In genomic region chr13:18174003-18174402, GRCm38 (mm10) we compare ENCODE assay signal across 8 mouse cellular contexts.
DNase-seq lines count a peak whose midpoint lies in the region; ATAC-seq and TF ChIP-seq lines count a peak whose summit lies in the region.

No protein-coding gene starts in this region.

- no peak overlapping the region for H3K9ac ChIP-seq in hindbrain, embryonic 11.5 days (ENCODE audit: low read depth, low read length)
- no peak overlapping the region for H3K9ac ChIP-seq in hindbrain, embryonic 12.5 days
- H3K9ac ChIP-seq in liver, embryonic 14.5 days (replicated peaks): no peak overlapping the region

- no peaks in the 10 kb centered on the region for H3K27me3 ChIP-seq in hindbrain, embryonic 11.5 days (ENCODE audit: control insufficient read depth, insufficient read depth, low read length)
- H3K27me3 ChIP-seq in hindbrain, embryonic 12.5 days: no peaks in the 10 kb centered on the region
- H3K27me3 ChIP-seq in liver, embryonic 14.5 days (ENCODE audit: control insufficient read depth, insufficient read depth, low read length): no peaks in the 10 kb centered on the region
- H3K27me3 ChIP-seq in heart, embryonic 10.5 days (ENCODE audit: insufficient read depth, poor library complexity, severe bottlenecking): no peaks in the 10 kb centered on the region

- ATAC-seq in hindbrain, embryonic 11.5 days (ENCODE audit: low FRiP score): no peak
- no peak for ATAC-seq in hindbrain, embryonic 12.5 days (ENCODE audit: low FRiP score)
- ATAC-seq in liver, embryonic 14.5 days (ENCODE audit: insufficient read depth): no peak

- no peak for TF ChIP-seq EP300 in liver, embryonic 14.5 days (IDR thresholded peaks at IDR 0.05; ENCODE audit: low read depth)

- no peaks in the 10 kb centered on the region for H3K4me1 ChIP-seq in hindbrain, embryonic 11.5 days (replicated peaks; ENCODE audit: control insufficient read depth, insufficient read depth, low read length)
- H3K4me1 ChIP-seq in hindbrain, embryonic 12.5 days: no peaks in the 10 kb centered on the region; the same call in 1 of the 2 replicates
- 0 out of 4 replicates have a peak, but pooled peaks cover 0 to 2% of the 10 kb centered on the region in 2 experiments for H3K4me1 ChIP-seq in liver, embryonic 14.5 days (replicated peaks; ENCODE audit: control insufficient read depth in 2 of 2, insufficient read depth in 2 of 2, low read length in 1 of 2)
- no peaks in the 10 kb centered on the region for H3K4me1 ChIP-seq in heart, embryonic 10.5 days

- H3K4me3 ChIP-seq in hindbrain, embryonic 11.5 days (ENCODE audit: low read depth, low read length): no peak overlapping the region
- no peak overlapping the region for H3K4me3 ChIP-seq in hindbrain, embryonic 12.5 days
- no peak overlapping the region for H3K4me3 ChIP-seq in liver, embryonic 14.5 days (ENCODE audit: insufficient read depth in 1 of 2, low read depth in 2 of 2, low read length in 2 of 2)
- H3K4me3 ChIP-seq in heart, embryonic 10.5 days: no peak overlapping the region

- TF ChIP-seq CTCF in liver, embryonic 14.5 days (IDR thresholded peaks at IDR 0.05; ENCODE audit: low read depth): peak; percentile 59

- H3K27ac ChIP-seq in hindbrain, embryonic 11.5 days (ENCODE audit: low read depth, low read length): no peak overlapping the region
- H3K27ac ChIP-seq in hindbrain, embryonic 12.5 days: no peak overlapping the region
- H3K27ac ChIP-seq in liver, embryonic 14.5 days: no peak overlapping the region
- no peak overlapping the region for H3K27ac ChIP-seq in heart, embryonic 10.5 days

- peak; percentile 52 for DNase-seq in hindbrain, embryonic 11.5 days (ENCODE audit: low spot score)
- peak; percentile 15 for DNase-seq in right cerebral cortex, postnatal 14 days
- no peak for DNase-seq in right cerebral cortex, postnatal 36 days (ENCODE audit: low spot score in 2 of 2)
- DNase-seq in adrenal gland, postnatal 25 days: peak; percentile 42
- DNase-seq in liver, embryonic 14.5 days (ENCODE audit: low read depth in 3 of 3, low spot score in 3 of 3): no peak
- DNase-seq in spleen, postnatal 14 days (ENCODE audit: low spot score in 2 of 2): no peak
- no peak for DNase-seq in heart, embryonic 10.5 days (ENCODE audit: low spot score)

- WGBS in hindbrain, embryonic 11.5 days: 54% methylated on average over 3 of the region's 3 CpGs
- 45% methylated on average over 3 of the region's 3 CpGs for WGBS in hindbrain, embryonic 12.5 days
- 43% methylated on average over 3 of the region's 3 CpGs for WGBS in liver, embryonic 14.5 days (ENCODE audit: insufficient replicate concordance)
- 37% methylated on average over 3 of the region's 3 CpGs for WGBS in heart, embryonic 10.5 days

- no peaks in the 10 kb centered on the region for H3K9me3 ChIP-seq in hindbrain, embryonic 11.5 days (ENCODE audit: control insufficient read depth, low read length)
- H3K9me3 ChIP-seq in hindbrain, embryonic 12.5 days (replicated peaks): no peaks in the 10 kb centered on the region
- no peaks in the 10 kb centered on the region for H3K9me3 ChIP-seq in liver, embryonic 14.5 days (ENCODE audit: control insufficient read depth, low read length)
- H3K9me3 ChIP-seq in heart, embryonic 10.5 days: no peaks in the 10 kb centered on the region

- H3K4me2 ChIP-seq in hindbrain, embryonic 11.5 days (replicated peaks; ENCODE audit: low read depth, low read length): no peak overlapping the region
- no peak overlapping the region for H3K4me2 ChIP-seq in hindbrain, embryonic 12.5 days (replicated peaks)
- H3K4me2 ChIP-seq in liver, embryonic 14.5 days (ENCODE audit: low read depth): no peak overlapping the region

- no peaks in the 10 kb centered on the region for H3K36me3 ChIP-seq in hindbrain, embryonic 11.5 days (ENCODE audit: control insufficient read depth, insufficient read depth, low read length)
- no peaks in the 10 kb centered on the region for H3K36me3 ChIP-seq in hindbrain, embryonic 12.5 days
- no peaks in the 10 kb centered on the region for H3K36me3 ChIP-seq in liver, embryonic 14.5 days (replicated peaks; ENCODE audit: control insufficient read depth, insufficient read depth, low read depth)
- H3K36me3 ChIP-seq in heart, embryonic 10.5 days: no peaks in the 10 kb centered on the region

Comparison
In these comparisons a context has a peak if more than half of its experiments do, and no peak if none do; other contexts are left out.
1. DNase-seq: peak in hindbrain, embryonic 11.5 days (single experiment), right cerebral cortex, postnatal 14 days (single experiment) and adrenal gland, postnatal 25 days (single experiment); none in right cerebral cortex, postnatal 36 days (0 of 2), liver, embryonic 14.5 days (0 of 3), spleen, postnatal 14 days (0 of 2) and heart, embryonic 10.5 days (single experiment).